Mouse (Mus musculus) MEL (cell line): ENCODE measurements at regions not wholly inside any gene's neighbourhood (a gene's known extent, or its start where the extent isn't known, plus 50 kb on each side); places are given as distances from the start of the nearest gene placed in this dataset.

ENCODE experiments used
- DNase-seq: peaks from one replicate; pipeline ENCODE4 v3.0.0; 2011; ENCODE audit warnings: low read depth, low spot score
- H3K27ac ChIP-seq: 2 replicates; pipeline ENCODE4 v1.5.1; 2012; ENCODE audit warnings: low read depth, mild to moderate bottlenecking, control low read depth, low read length, moderate library complexity; ENCODE audit not compliant: control insufficient read depth
- H3K27me3 ChIP-seq, 2 experiments: fragments of 150-350 bp in 1 of 2; sonication (generic) in 1 of 2; 2 replicates each; pipeline ENCODE4 v1.6.1; 2012; ENCODE audit warnings: low read length in 2 of 2, mild to moderate bottlenecking in 2 of 2, improper control_type of control experiment in 1 of 2, moderate library complexity in 1 of 2; ENCODE audit not compliant: insufficient read depth in 2 of 2, control insufficient read depth in 1 of 2
- H3K36me3 ChIP-seq, 2 experiments: 2 replicates each; pipeline ENCODE4 v1.6.1; 2012 to 2014; ENCODE audit warnings: low read length in 2 of 2, improper control_type of control experiment in 1 of 2, inconsistent platforms in 1 of 2, mild to moderate bottlenecking in 1 of 2; ENCODE audit not compliant: insufficient read depth in 2 of 2, control insufficient read depth in 1 of 2
- H3K4me1 ChIP-seq, 2 experiments: fragments of 150-350 bp in 1 of 2; sonication (generic) in 1 of 2; 2 replicates each; pipeline ENCODE4 v1.6.1; 2012; ENCODE audit warnings: low read length in 2 of 2, improper control_type of control experiment in 1 of 2, mild to moderate bottlenecking in 1 of 2; ENCODE audit not compliant: insufficient read depth in 2 of 2, control insufficient read depth in 1 of 2
- H3K4me3 ChIP-seq, 2 experiments: fragments of 150-350 bp in 1 of 2; sonication (generic) in 1 of 2; 2 replicates each; pipeline ENCODE4 v1.5.1; 2012; ENCODE audit warnings: low read depth in 2 of 2, low read length in 2 of 2, mild to moderate bottlenecking in 2 of 2, moderate library complexity in 2 of 2, control low read depth in 1 of 2, improper control_type of control experiment in 1 of 2; ENCODE audit not compliant: control insufficient read depth in 1 of 2, insufficient read depth in 1 of 2
- H3K79me2 ChIP-seq: 2 replicates; pipeline ENCODE4 v1.6.1; 2012; ENCODE audit warnings: mild to moderate bottlenecking, low read length, moderate library complexity; ENCODE audit not compliant: control insufficient read depth, poor library complexity, insufficient read depth
- H3K9ac ChIP-seq: 2 replicates; pipeline ENCODE4 v1.6.1; 2012; ENCODE audit warnings: low read depth, mild to moderate bottlenecking, control low read depth, low read length, moderate library complexity; ENCODE audit not compliant: control insufficient read depth, poor library complexity, severe bottlenecking
- H3K9me3 ChIP-seq: fragments of 150-350 bp; sonication (generic); replicated peaks from 2 replicates; pipeline ENCODE4 v1.6.1; 2012; ENCODE audit warnings: mild to moderate bottlenecking, low read length, improper control_type of control experiment, moderate library complexity; ENCODE audit not compliant: insufficient read depth
- CTCF ChIP-seq, 3 experiments: IDR thresholded peaks in 2 of 3; conservative IDR thresholded peaks in 1 of 3; 2 replicates each; pipeline ENCODE4 v1.5.1; 2011 to 2012; ENCODE audit warnings: low read length in 3 of 3, low read depth in 2 of 3, mild to moderate bottlenecking in 2 of 3, improper control_type of control experiment in 1 of 3, inconsistent platforms in 1 of 3, mixed read lengths in 1 of 3, moderate library complexity in 1 of 3; ENCODE audit not compliant: control insufficient read depth in 1 of 3, insufficient read depth in 1 of 3, poor library complexity in 1 of 3, severe bottlenecking in 1 of 3
- EP300 ChIP-seq, 2 experiments: IDR thresholded peaks; 2 replicates each; pipeline ENCODE4 v1.6.1; 2011; ENCODE audit warnings: improper control_type of control experiment in 2 of 2, low read length in 2 of 2, low read depth in 1 of 2, mild to moderate bottlenecking in 1 of 2
- ETS1 ChIP-seq: IDR thresholded peaks from 2 replicates; pipeline ENCODE4 v1.6.1; 2012; ENCODE audit warnings: low read depth, mild to moderate bottlenecking, inconsistent platforms, low read length, improper control_type of control experiment, moderate library complexity
- GABPA ChIP-seq: IDR thresholded peaks from 2 replicates; pipeline ENCODE4 v1.6.1; 2012; ENCODE audit warnings: low read depth, mild to moderate bottlenecking, inconsistent platforms, low read length, improper control_type of control experiment, moderate library complexity
- JUND ChIP-seq: IDR thresholded peaks from 2 replicates; pipeline ENCODE4 v1.6.1; 2011; ENCODE audit warnings: low read depth, mild to moderate bottlenecking, improper control_type of control experiment, low read length
- MAFK ChIP-seq: IDR thresholded peaks from 2 replicates; pipeline ENCODE4 v1.6.1; 2011; ENCODE audit warnings: low read depth, mild to moderate bottlenecking, low read length, improper control_type of control experiment, borderline replicate concordance
- MAX ChIP-seq: IDR thresholded peaks from 2 replicates; pipeline ENCODE4 v1.6.1; 2011; ENCODE audit warnings: low read length, improper control_type of control experiment
- MYB ChIP-seq: IDR thresholded peaks from 2 replicates; pipeline ENCODE4 v1.6.1; 2011; ENCODE audit warnings: mild to moderate bottlenecking, low read depth, low read length, improper control_type of control experiment
- MYC ChIP-seq: IDR thresholded peaks from 2 replicates; pipeline ENCODE4 v1.6.1; 2011; ENCODE audit warnings: low read depth, mild to moderate bottlenecking, low read length, improper control_type of control experiment, moderate library complexity
- POLR2AphosphoS2 ChIP-seq: IDR thresholded peaks from 2 replicates; pipeline ENCODE4 v1.6.1; 2011; ENCODE audit warnings: low read length, improper control_type of control experiment
- RAD21 ChIP-seq: IDR thresholded peaks from 2 replicates; pipeline ENCODE4 v1.6.1; 2011; ENCODE audit warnings: mild to moderate bottlenecking, low read depth, low read length, improper control_type of control experiment
- RCOR1 ChIP-seq: IDR thresholded peaks from 2 replicates; pipeline ENCODE4 v1.6.1; 2012; ENCODE audit warnings: low read depth, mild to moderate bottlenecking, inconsistent platforms, low read length, improper control_type of control experiment
- SIN3A ChIP-seq: IDR thresholded peaks from 2 replicates; pipeline ENCODE4 v1.6.1; 2012; ENCODE audit warnings: low read length, improper control_type of control experiment, inconsistent platforms
- TAL1 ChIP-seq: IDR thresholded peaks from 2 replicates; pipeline ENCODE4 v1.6.1; 2012; ENCODE audit warnings: mild to moderate bottlenecking, inconsistent platforms, low read length, moderate library complexity, mixed read lengths
- TCF12 ChIP-seq: IDR thresholded peaks from 2 replicates; pipeline ENCODE4 v1.6.1; 2014; ENCODE audit warnings: low read depth, mild to moderate bottlenecking, inconsistent platforms, low read length, improper control_type of control experiment, moderate library complexity
- USF2 ChIP-seq, 2 experiments: IDR thresholded peaks; 2 replicates each; pipeline ENCODE4 v1.6.1; 2011 to 2012; ENCODE audit warnings: improper control_type of control experiment in 2 of 2, low read length in 2 of 2, borderline replicate concordance in 1 of 2, inconsistent platforms in 1 of 2, low read depth in 1 of 2, mild to moderate bottlenecking in 1 of 2; ENCODE audit not compliant: insufficient read depth in 1 of 2
- ZC3H11A ChIP-seq: IDR thresholded peaks from 2 replicates; pipeline ENCODE4 v1.6.1; 2012; ENCODE audit warnings: low read depth, mild to moderate bottlenecking, inconsistent platforms, low read length, improper control_type of control experiment
- ZMIZ1 ChIP-seq: IDR thresholded peaks from 2 replicates; pipeline ENCODE4 v1.6.1; 2012; ENCODE audit warnings: low read depth, mild to moderate bottlenecking, inconsistent platforms, low read length, improper control_type of control experiment, moderate library complexity

DNA sequence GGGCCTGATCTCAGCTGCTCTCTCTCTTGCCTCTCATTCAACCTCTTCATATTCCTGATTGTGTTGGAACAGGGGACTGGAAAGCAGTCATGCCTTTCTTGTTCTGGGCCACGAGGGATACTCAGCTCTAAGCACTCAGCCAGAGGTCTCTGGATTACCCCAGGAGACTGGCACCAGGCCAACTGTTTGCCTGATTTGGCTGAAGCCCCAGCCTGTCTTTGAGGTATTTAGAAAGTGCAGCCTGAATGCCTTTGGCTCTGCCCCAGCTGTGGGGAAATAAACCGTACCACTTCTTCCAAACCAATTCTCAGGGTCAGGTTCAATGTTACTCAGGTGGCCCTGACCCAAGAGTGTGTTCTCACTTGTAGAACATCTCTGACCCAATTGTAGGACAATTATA is 112.6 kb upstream of the Tmem72 start:
- H3K4me1 ChIP-seq, result no peaks in the 10 kb centered on the region
- DNase-seq, result no peak
- no peak overlapping the region for H3K4me3 ChIP-seq
- no peaks in the 10 kb centered on the region for H3K9me3 ChIP-seq
- H3K27ac ChIP-seq, result no peak overlapping the region
- no peak overlapping the region for H3K9ac ChIP-seq
- H3K36me3 ChIP-seq, result no peaks in the 10 kb centered on the region
- no peaks in the 10 kb centered on the region for H3K27me3 ChIP-seq
- no peaks in the 10 kb centered on the region for H3K79me2 ChIP-seq
- TF ChIP-seq TAL1, result no peak
- no peak for TF ChIP-seq EP300 (IDR thresholded peaks at IDR 0.05; ENCODE audit: low read depth in 1 of 2, low read length in 2 of 2)
- no peak for TF ChIP-seq ZC3H11A
- no peak for TF ChIP-seq ZMIZ1
- TF ChIP-seq POLR2AphosphoS2, result no peak
- no peak for TF ChIP-seq MYC
- TF ChIP-seq RAD21, result no peak

DNA sequence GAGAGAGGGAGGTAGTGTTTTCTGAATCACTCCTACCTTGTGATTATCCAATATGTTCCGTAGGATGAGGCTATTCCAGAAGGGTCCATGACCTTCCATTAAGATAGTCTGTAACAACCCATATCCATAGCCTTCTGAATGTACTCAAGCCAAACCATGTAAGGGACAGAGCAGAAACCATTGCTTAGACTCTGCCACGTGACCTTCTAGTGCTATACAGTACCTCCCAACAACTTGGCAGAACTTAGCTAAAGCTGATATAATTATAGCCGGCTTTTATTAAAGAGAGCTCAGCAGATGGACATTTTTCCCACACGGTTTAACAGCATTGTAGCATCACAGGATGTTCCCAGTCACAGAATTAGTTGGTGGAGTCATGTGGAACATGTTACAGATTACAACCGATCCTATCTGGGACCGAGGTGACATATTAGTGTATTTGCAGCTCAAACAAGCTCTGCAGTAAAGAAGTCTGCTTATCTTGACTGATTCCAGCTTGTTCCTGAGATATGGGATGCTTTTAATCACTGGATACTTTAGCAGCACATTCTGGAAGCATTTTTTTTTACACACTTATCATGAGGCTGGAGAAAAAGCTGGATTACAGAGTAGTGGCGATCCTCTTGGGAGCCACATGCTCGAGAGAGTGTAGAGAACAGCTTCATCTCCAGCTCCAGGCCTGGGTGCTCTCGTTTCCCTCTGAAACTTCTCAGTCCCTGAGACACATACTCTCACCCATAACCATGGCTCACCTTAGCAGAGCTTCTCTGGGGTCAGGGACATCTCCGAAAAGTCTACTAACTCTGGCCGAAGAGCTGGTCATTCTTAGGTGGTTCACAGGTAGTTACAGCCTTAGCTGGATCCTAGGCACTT is 129.5 kb upstream of the Tmem72 start:
- no peak for DNase-seq
- Histone ChIP-seq H3K27me3 (no peaks in the 10 kb centered on the region), H3K9me3 (no peaks in the 10 kb centered on the region), H3K79me2 (no peaks in the 10 kb centered on the region), H3K9ac (no peak overlapping the region), H3K36me3 (no peaks in the 10 kb centered on the region)
- TF ChIP-seq MAFK, result no peak
- TF ChIP-seq MAX, result no peak
- no peak for TF ChIP-seq TCF12
- TF ChIP-seq JUND, result no peak
- TF ChIP-seq MYB, result no peak
- no peak for TF ChIP-seq RCOR1
- TF ChIP-seq USF2 (IDR thresholded peaks at IDR 0.05; ENCODE audit: borderline replicate concordance in 1 of 2, insufficient read depth in 1 of 2, low read depth in 1 of 2, low read length in 2 of 2), result no peak
- no peak for TF ChIP-seq GABPA
- TF ChIP-seq CTCF (IDR thresholded peaks at IDR 0.05 in 2 of 3, conservative IDR thresholded peaks at IDR 0.05 in 1 of 3; ENCODE audit: control insufficient read depth in 1 of 3, insufficient read depth in 1 of 3, low read depth in 2 of 3, low read length in 3 of 3, poor library complexity in 1 of 3, severe bottlenecking in 1 of 3), result no peak
- no peak for TF ChIP-seq SIN3A
- TF ChIP-seq ZMIZ1, result no peak
- TF ChIP-seq ETS1, result no peak
- TF ChIP-seq, all 39 proteins: peak for 0
- Histone ChIP-seq H3K27ac (no peak overlapping the region), H3K4me3 (no peak overlapping the region), H3K4me1 (no peaks in the 10 kb centered on the region)
